Mouse (Mus musculus): ENCODE results near the gene Pip5k1b. TPM values are rescaled to one million over a fixed set of nuclear protein-coding genes. Genes with fewer than 3 reads are reported as not detected.

Gene Pip5k1b
- total and polyA plus RNA-seq, 3 experiments: 14.6 to 23.1 (median 22.2) TPM

DNA sequence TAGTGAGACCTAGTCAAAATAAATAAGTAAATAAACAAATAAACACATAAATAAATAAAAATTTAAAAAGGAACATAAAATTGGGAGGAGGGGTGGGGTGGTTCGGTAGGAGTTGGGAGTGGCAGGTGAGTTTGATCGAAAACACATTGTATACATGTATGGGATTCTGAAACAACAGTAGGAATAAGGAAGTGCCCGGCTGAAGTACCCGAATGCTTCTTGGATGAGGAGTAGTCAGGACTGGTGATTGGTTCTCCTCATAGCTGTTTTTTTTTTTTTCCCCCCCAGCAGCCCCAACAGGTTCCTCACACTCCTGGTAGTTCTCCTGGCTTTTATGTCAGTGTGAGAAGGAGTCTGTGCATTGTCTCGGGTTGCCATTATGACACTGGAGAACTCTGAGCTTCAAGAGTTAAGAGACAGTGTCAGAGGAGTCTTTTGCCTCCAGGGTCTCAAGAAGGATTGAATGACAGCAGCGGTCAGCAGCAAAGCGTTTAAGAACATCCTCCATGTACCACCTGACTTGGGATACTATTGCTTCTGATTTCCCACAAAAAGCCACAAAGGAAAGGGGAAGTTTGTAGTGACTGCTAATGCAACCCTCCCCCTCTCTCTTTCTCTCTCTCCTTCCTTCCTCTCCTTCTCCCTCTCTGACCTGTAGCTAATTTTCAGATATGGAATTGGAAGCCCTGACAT lies 274.2 kb downstream of the Pip5k1b start:
- no peak for TF ChIP-seq EP300 (IDR thresholded peaks at IDR 0.05; ENCODE audit: insufficient read depth, low read depth, low read length)
- no peak for TF ChIP-seq POLR2A (IDR thresholded peaks at IDR 0.05; ENCODE audit: insufficient read depth, low read depth, low read length)
- TF ChIP-seq CTCF (IDR thresholded peaks at IDR 0.05): no peak
- Histone ChIP-seq H3K79me2 (replicated peaks; ENCODE audit: control insufficient read depth, insufficient read depth, low read length) (no peaks in the 10 kb centered on the region), H3K4me3 (no peak overlapping the region), H3K27ac (no peak overlapping the region), H3K4me1 (ENCODE audit: control insufficient read depth, insufficient read depth, low read length) (peaks cover 2% of the 10 kb centered on the region), H3K27me3 (ENCODE audit: control insufficient read depth, insufficient read depth, low read length) (no peaks in the 10 kb centered on the region), H3K36me3 (ENCODE audit: control insufficient read depth, insufficient read depth, low read length) (no peaks in the 10 kb centered on the region), H3K9ac (ENCODE audit: low read depth, low read length) (no peak overlapping the region)
- intact Hi-C loops (cut with DNase I): loop anchor here (5.0 to 10.0 kb wide), 4 partner anchors 196 to 594 kb away; partner anchors contain the start of genes Apba1, Fam122a, Pgm5 and Ptar1
- WGBS: 67% methylated on average over 7 of the region's 7 CpGs
- DNase-seq: no peak

DNA sequence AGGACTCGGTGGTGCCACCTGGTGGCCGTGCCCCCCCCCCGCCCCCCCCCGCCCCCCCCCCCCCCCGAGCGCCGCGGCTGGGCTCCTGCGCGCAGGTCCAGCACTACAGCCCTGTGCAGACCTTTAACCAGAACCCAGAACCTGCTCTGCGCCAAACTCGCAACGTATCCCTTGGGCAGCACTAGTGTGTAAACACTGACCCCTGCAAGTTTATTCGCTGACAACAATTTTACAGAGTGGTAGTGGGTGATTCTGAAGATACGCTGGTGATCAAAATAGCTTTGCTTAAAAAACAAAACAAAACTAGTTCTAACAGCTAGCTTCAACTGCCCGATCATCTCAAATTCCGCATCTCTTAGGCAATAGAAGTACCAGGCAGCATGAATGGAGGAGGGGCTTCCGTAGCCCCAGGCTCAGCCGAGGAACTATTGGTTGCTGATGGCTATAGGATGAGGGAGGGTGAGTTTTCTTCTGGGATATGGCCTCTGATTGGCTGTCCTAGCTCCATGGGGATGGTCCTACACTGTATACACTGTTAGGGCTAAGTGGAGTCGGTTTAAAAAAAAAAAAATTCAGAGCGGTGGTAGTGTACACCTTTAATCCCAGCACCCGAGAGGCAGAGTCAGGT lies 275.0 kb downstream of the Pip5k1b start, which contains the start of gene Fxn:
Gene Fxn, minus strand, starts transcription at position 5 of the 628 bp plus-strand sequence.
- 7% methylated on average over 13 of the region's 22 CpGs for WGBS
- peak within 1 kb of the TSS; percentile 86 for H3K27ac ChIP-seq
- no peaks in the 10 kb centered on the region for H3K27me3 ChIP-seq (ENCODE audit: control insufficient read depth, insufficient read depth, low read length)
- H3K36me3 ChIP-seq (ENCODE audit: control insufficient read depth, insufficient read depth, low read length): no peaks in the 10 kb centered on the region
- H3K4me3 ChIP-seq: peak within 1 kb of the TSS; percentile 81
- TF ChIP-seq CTCF (IDR thresholded peaks at IDR 0.05): no peak; the same call in none of the 2 replicates
- H3K4me1 ChIP-seq (ENCODE audit: control insufficient read depth, insufficient read depth, low read length): peaks cover 2% of the 10 kb centered on the region
- H3K9ac ChIP-seq (ENCODE audit: low read depth, low read length): peak within 1 kb of the TSS; percentile 87
- intact Hi-C loops (cut with DNase I): loop anchor here (5.0 to 10.0 kb wide), 4 partner anchors 197 to 593 kb away; partner anchors contain the start of genes Apba1, Fam122a, Pgm5 and Ptar1
- no peaks in the 10 kb centered on the region for H3K79me2 ChIP-seq (replicated peaks; ENCODE audit: control insufficient read depth, insufficient read depth, low read length)
- no peak for DNase-seq

DNA sequence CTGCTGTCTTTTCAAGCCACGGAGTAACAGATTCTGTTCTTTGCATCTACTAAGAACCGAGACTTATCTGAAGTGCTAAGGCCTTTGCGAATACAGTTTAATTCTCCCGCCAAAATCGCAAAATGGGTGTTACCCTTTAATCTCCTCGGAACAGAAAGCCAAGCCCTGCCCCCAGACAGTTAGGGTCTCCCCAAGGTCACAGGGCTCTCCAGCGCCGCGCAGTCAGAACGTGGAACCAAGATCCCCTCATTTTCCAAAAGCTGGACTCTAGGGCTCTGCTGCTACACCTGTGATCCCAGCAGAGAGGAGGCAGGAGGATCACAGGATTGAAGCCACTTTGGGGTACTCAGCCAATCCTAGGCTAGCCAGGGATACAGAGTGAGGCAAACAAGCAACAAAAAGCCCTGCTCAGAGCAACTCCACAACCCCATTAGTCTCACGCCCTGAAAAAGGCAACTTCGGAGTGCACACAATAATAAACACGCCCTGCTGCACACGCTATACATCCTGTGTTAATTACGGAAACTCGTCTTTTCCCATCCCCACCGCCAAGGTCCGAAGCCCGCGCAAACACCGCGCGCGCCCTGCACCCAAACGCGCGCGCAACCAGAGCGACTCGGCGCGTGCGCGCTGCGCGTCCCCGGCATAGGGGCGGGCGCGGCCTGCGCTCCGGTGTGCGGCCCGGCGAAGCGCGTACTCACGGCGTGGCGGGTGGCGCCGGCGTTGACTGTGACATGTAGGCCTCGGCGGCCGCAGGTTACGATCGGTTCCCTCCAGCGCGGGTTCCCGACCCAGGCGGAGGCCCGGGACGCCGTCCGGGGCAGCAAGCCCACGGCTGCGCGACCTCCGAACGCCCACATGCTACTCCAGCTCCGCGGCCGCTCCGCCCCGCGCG lies 275.7 kb downstream of the Pip5k1b start:
- peak overlapping the region; percentile 87 for H3K9ac ChIP-seq (ENCODE audit: low read depth, low read length)
- WGBS: under 1% methylated on average over 78 of the region's 78 CpGs
- intact Hi-C loops (cut with DNase I): loop anchor here (5.0 to 10.0 kb wide), 4 partner anchors 197 to 593 kb away; partner anchors contain the start of genes Apba1, Fam122a, Pgm5 and Ptar1
- H3K4me1 ChIP-seq (ENCODE audit: control insufficient read depth, insufficient read depth, low read length): peaks cover 2% of the 10 kb centered on the region
- no peaks in the 10 kb centered on the region for H3K79me2 ChIP-seq (replicated peaks; ENCODE audit: control insufficient read depth, insufficient read depth, low read length)
- peak overlapping the region; percentile 86 for H3K27ac ChIP-seq
- TF ChIP-seq CTCF (IDR thresholded peaks at IDR 0.05) (peak; percentile 82), EP300 (IDR thresholded peaks at IDR 0.05; ENCODE audit: insufficient read depth, low read depth, low read length) (no peak), POLR2A (IDR thresholded peaks at IDR 0.05; ENCODE audit: insufficient read depth, low read depth, low read length) (0 out of 2 replicates have a peak, but pooled peaks have one; percentile 28)
- no peaks in the 10 kb centered on the region for H3K27me3 ChIP-seq (ENCODE audit: control insufficient read depth, insufficient read depth, low read length)
- peak; percentile 90 to 91 for DNase-seq
- peak overlapping the region; percentile 81 for H3K4me3 ChIP-seq
- no peaks in the 10 kb centered on the region for H3K36me3 ChIP-seq (ENCODE audit: control insufficient read depth, insufficient read depth, low read length)

DNA sequence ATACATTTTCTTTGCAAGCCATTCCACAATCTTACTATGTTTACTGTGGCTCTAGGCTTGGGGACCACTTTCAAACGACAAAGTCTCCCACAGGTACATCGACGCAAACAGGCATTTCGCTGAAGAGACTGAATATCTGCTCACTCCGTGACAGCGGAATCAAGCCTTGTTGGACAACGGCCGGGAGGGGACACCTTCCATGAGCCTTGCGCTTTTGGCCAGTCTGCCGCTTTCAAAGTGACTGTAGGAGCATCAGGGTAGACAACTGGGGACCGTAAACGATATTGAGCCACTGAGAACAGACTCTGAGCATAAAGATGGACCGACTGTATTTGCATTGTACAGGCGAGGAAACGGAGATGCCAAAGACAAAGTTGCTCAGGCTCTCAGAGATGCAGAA lies 276.8 kb downstream of the Pip5k1b start:
- Histone ChIP-seq H3K36me3 (ENCODE audit: control insufficient read depth, insufficient read depth, low read length) (no peaks in the 10 kb centered on the region), H3K79me2 (replicated peaks; ENCODE audit: control insufficient read depth, insufficient read depth, low read length) (no peaks in the 10 kb centered on the region), H3K27me3 (ENCODE audit: control insufficient read depth, insufficient read depth, low read length) (no peaks in the 10 kb centered on the region), H3K4me1 (ENCODE audit: control insufficient read depth, insufficient read depth, low read length) (peaks cover 2% of the 10 kb centered on the region), H3K27ac (no peak overlapping the region), H3K9ac (ENCODE audit: low read depth, low read length) (no peak overlapping the region), H3K4me3 (no peak overlapping the region)
- 89% methylated on average over 15 of the region's 15 CpGs for WGBS
- no peak for DNase-seq
- no peak for TF ChIP-seq POLR2A (IDR thresholded peaks at IDR 0.05; ENCODE audit: insufficient read depth, low read depth, low read length)
- TF ChIP-seq CTCF (IDR thresholded peaks at IDR 0.05): no peak
- no peak for TF ChIP-seq EP300 (IDR thresholded peaks at IDR 0.05; ENCODE audit: insufficient read depth, low read depth, low read length)
- intact Hi-C loops (cut with DNase I): no loop called here

DNA sequence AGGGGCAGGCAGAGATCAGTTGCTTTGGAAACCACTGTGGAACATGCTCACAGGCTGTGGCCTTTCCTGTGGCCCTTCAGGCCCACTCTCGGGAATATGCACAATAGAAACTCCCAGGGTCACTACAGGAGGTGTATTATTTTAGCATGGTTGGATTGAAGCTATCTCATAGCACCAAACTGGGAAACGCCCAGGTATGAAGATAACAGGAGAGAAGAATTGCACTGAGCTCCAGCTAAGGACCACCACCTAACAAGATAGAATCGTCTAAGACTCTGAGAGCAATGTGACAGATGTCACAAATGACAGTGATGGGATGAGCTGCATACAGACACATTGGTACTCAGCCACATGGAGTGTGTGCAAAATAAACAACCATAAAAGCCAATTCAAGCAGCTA lies 281.4 kb downstream of the Pip5k1b start:
- Histone ChIP-seq H3K79me2 (replicated peaks; ENCODE audit: control insufficient read depth, insufficient read depth, low read length) (no peaks in the 10 kb centered on the region), H3K4me1 (ENCODE audit: control insufficient read depth, insufficient read depth, low read length) (no peaks in the 10 kb centered on the region), H3K27me3 (ENCODE audit: control insufficient read depth, insufficient read depth, low read length) (no peaks in the 10 kb centered on the region), H3K4me3 (no peak overlapping the region), H3K9ac (ENCODE audit: low read depth, low read length) (no peak overlapping the region), H3K36me3 (ENCODE audit: control insufficient read depth, insufficient read depth, low read length) (no peaks in the 10 kb centered on the region), H3K27ac (no peak overlapping the region)
- 68% methylated on average over 3 of the region's 3 CpGs for WGBS
- TF ChIP-seq CTCF (IDR thresholded peaks at IDR 0.05) (no peak), POLR2A (IDR thresholded peaks at IDR 0.05; ENCODE audit: insufficient read depth, low read depth, low read length) (no peak), EP300 (IDR thresholded peaks at IDR 0.05; ENCODE audit: insufficient read depth, low read depth, low read length) (no peak)
- no peak for DNase-seq
- intact Hi-C loops (cut with DNase I): no loop called here
